Mouse (Mus musculus) adrenal gland, postnatal 36 days (tissue): ENCODE measurements around the gene Dis3l2. TPM values are rescaled to one million over a fixed set of nuclear protein-coding genes. Genes with fewer than 3 reads are reported as not detected.

Experiments used
- DNase-seq, 2 experiments: peaks; one replicate each; pipeline ENCODE4 v3.0.0; 2021; ENCODE audit warnings: mixed read lengths in 1 of 2
- total RNA-seq, 2 experiments: library from RNA; stranded (reverse); gene quantifications; 2 replicates each; pipeline ENCODE4 v1.2.3; 2021

The Dis3l2 gene
- total RNA-seq, 2 experiments from 2014 or later, result 12.2 to 19.3 TPM

- DNase-seq, result peak; percentile 66 to 78
Measured at GRCm38 (mm10) chr1:87070720-87071119, 367.1 kb downstream of the Dis3l2 start.

DNA sequence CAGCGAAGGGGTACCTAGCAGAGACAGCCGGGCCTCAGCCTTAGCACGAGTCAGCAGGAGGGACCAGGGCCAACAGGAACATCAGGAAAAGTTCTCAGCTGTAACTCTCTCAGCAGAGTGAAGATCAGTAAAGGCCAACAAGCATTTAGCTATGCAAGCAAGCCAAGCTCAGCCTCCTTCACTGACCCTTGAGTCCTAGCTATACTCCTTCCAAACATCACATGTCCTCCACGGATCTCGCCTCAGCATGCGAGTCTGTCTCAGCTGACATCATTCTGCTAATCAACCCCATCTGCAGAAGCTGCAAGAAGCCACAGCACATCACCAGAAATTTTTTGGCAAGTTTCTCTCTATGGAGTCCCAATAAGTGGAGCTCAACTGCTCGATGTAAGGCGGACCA, 370.2 kb downstream of the Dis3l2 start:
- DNase-seq, result no peak

DNA sequence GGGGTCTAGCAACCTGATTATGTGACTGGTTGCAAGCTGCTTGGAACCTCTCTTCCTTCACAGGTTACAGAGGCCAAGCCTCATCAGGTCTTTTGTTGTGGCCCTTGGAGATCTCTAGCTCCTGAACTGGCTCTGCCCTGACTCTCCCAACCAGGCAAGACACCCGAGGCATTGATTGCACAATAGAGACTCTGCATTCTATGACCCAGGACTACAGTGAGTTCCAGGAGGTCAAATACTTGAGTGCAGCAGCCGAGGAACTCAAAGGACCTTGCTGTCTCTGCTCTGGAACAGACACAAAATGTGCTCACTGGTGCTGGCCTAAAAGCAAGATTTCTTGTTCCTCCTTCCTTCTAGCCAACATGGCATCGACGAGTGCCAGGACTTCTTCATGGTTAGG, 382.6 kb downstream of the Dis3l2 start:
- no peak for DNase-seq

GRCm38 (mm10) chr1:87086964-87087363, 383.4 kb downstream of the Dis3l2 start:
- DNase-seq, result no peak

GRCm38 (mm10) chr1:87089251-87089650, 385.6 kb downstream of the Dis3l2 start:
- DNase-seq, result no peak

GRCm38 (mm10) chr1:87089828-87090227, 386.2 kb downstream of the Dis3l2 start, which contains the start of gene Alppl2:
Alppl2 (minus strand) TSS chr1:87089928.
- DNase-seq, result no peak

DNA sequence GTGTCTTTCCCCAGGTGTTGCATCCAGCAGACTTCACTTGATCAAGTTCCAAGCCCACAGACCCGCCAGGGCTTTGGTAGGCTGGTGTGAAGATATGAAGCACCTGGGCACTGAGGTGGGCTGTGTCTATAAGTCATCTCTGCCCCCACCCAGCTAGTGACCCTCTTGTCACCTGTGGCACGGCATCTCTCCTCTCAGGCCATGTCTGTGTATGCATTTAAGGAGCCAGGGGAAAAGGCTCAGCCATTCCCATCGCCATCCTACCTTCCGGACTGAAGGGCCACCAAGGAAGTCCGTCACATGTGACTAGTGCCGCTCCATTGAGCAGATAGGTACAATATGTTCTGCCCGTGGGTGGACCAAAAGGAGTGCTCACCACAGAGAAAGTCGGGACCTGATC, 392.0 kb downstream of the Dis3l2 start:
- no peak for DNase-seq

GRCm38 (mm10) chr1:87098358-87098975, 394.9 kb downstream of the Dis3l2 start:
- peak; percentile 84 to 89 for DNase-seq

Other genes with a start within 250 kb of the Dis3l2 start
- gene Ptma, start 177.1 kb upstream of the Dis3l2 start, total RNA-seq, result 100 to 1,000 TPM; 546 to 552 TPM
- gene Pde6d, start 121.2 kb upstream of the Dis3l2 start, total RNA-seq, result 10 to 100 TPM; 31.2 to 35.7 TPM
- gene Cops7b, start 120.9 kb upstream of the Dis3l2 start, total RNA-seq, result 10 to 100 TPM; 12.7 to 13.0 TPM
- gene Nppc, start 33.2 kb upstream of the Dis3l2 start, total RNA-seq, result not detected